Mouse (Mus musculus) gastrocnemius, postnatal 4 days (tissue): ENCODE measurements around the gene Gm7970. TPM values are rescaled to one million over a fixed set of nuclear protein-coding genes. Genes with fewer than 3 reads are reported as not detected.
A peak's percentile ranks its signal among the peaks of the same experiment; 100 is the strongest.
"Not testable (repeated sequence)": the region's sequence is repeated elsewhere in the genome, so short reads cannot be mapped to it uniquely, and the experiment has no call there.

Experiments used
- DNase-seq, 2 experiments: peaks; one replicate each; pipeline ENCODE4 v3.0.0; 2021 to 2022; ENCODE audit warnings: low spot score in 2 of 2, mixed read lengths in 2 of 2
- long read RNA-seq, 2 experiments: library from polyadenylated mRNA; stranded (forward); transcript quantifications; one replicate each; pipeline ENCODE4 v2.0.0; 2021
- total RNA-seq, 2 experiments: library from RNA; stranded (reverse); gene quantifications; 2 replicates each; pipeline ENCODE4 v1.2.3; 2021

Gm7970 gene
- total RNA-seq = not detected
- long read RNA-seq, experiment 1 = 0 reads
- long read RNA-seq, experiment 2 = 0 reads

GRCm38 (mm10) chr14:41555483-41555882 lies at the start of gene Gm7970:
Gene Gm7970 (minus strand): TSS chr14:41555583.
- not testable (repeated sequence) for DNase-seq

- DNase-seq = not testable (repeated sequence)
Observed at GRCm38 (mm10) chr14:41600935-41601334, 45.6 kb upstream of the Gm7970 start.

- DNase-seq = not testable (repeated sequence)
Observed at GRCm38 (mm10) chr14:41586346-41586745, 31.0 kb upstream of the Gm7970 start.

- not testable (repeated sequence) for DNase-seq
Observed at GRCm38 (mm10) chr14:41572911-41573310, 17.5 kb upstream of the Gm7970 start, which contains the start of gene 1700049E17Rik2. Gene 1700049E17Rik2 (plus strand): TSS chr14:41573211.

- DNase-seq = peak in 1 of 2 experiments; percentile 9
Observed at GRCm38 (mm10) chr14:41524695-41525094, 30.7 kb downstream of the Gm7970 start.

GRCm38 (mm10) chr14:41520683-41521082 lies 34.7 kb downstream of the Gm7970 start:
- DNase-seq = not testable (repeated sequence)

Other genes starting within 250 kb of the Gm7970 start
- not detected for gene Gm5798, start 207.0 kb downstream of the Gm7970 start, total RNA-seq
- not detected for gene Gm7945, start 169.2 kb downstream of the Gm7970 start, total RNA-seq
- gene Gm6482, start 147.3 kb downstream of the Gm7970 start, total RNA-seq = not detected
- gene Gm7954, start 102.1 kb downstream of the Gm7970 start, total RNA-seq = not detected
- not detected for gene Gm3486, start 66.1 kb downstream of the Gm7970 start, total RNA-seq
- gene 1700049E17Rik2, start 17.6 kb upstream of the Gm7970 start, total RNA-seq = not detected
- not detected for gene Gm3072, start 69.0 kb upstream of the Gm7970 start, total RNA-seq
- not detected for gene Gm3676, start 90.9 kb upstream of the Gm7970 start, total RNA-seq
- not detected for gene Gm8068, start 146.3 kb upstream of the Gm7970 start, total RNA-seq
- not detected for gene Gm7929, start 195.0 kb upstream of the Gm7970 start, total RNA-seq
- gene Gm47189, start 216.9 kb upstream of the Gm7970 start, total RNA-seq = not detected